Mouse (Mus musculus) MEL-GATA-1-ER (cell line): ENCODE measurements around the gene Khsrp.

ENCODE experiments used
- DNase-seq: peaks from one replicate; pipeline ENCODE4 v3.0.0-alpha.2; 2012; ENCODE audit warnings: low read depth; ENCODE audit errors: extremely low read depth

Gene Khsrp

GRCm38 (mm10) chr17:57030931-57031660 is at the start of gene Khsrp:
Gene Khsrp, minus strand, starts transcription at chr17:57031522.
- no peak for DNase-seq

DNA sequence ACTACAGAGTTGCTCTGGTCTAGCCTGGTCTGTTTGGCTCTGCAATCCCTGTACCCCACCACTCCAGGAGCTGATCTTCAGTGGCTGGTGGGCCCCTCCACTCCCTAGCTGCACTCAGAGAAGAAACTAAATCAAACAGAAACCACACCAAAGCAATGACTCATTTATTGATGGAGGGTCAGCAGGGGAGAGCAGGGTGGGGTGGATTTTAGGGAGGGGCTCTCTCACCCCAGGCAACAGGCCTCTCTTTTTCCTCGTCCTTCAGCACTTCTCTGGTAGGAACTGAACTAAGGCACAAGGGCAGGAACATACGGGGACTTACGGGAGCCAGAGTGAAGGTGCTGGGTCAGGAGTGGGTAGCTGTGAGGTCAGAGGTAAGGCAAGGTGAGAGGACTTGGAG is 48.6 kb upstream of the Khsrp start:
- DNase-seq = no peak

- peak; percentile 56 for DNase-seq
These were observed 47.0 kb upstream of the Khsrp start, which contains the start of gene Dennd1c for GRCm38 (mm10) chr17:57078336-57078735. Gene Dennd1c, minus strand, starts transcription at chr17:57078514.

GRCm38 (mm10) chr17:57076916-57077315 is 45.6 kb upstream of the Khsrp start:
- DNase-seq = no peak

- no peak for DNase-seq
These were observed 39.4 kb upstream of the Khsrp start for GRCm38 (mm10) chr17:57070699-57071098.

DNA sequence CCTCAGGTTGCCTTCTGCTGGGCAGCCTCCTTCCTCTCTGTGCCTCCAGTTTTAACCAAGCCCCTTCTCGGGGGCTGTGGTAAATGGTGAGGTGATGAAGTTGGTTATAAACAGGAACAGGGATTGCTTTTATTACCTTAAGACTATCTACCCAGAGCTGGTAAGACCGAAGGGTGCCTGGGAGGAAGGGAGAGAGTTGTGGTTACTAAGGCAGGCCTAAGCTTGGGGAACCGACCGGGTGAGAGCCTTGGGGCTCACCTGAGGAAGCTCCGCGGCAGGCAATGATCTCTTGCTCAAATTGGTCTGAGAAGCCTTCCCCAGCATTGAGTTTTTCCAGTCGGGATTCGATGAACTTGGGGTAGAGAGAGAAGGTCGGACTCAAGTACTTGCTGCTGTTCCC is 39.0 kb upstream of the Khsrp start:
- no peak for DNase-seq

- no peak for DNase-seq
These were observed 35.6 kb upstream of the Khsrp start for GRCm38 (mm10) chr17:57066908-57067307.

GRCm38 (mm10) chr17:57063031-57063430 is 31.7 kb upstream of the Khsrp start:
- no peak for DNase-seq

- no peak for DNase-seq
These were observed 31.2 kb upstream of the Khsrp start for GRCm38 (mm10) chr17:57062548-57062947.

DNA sequence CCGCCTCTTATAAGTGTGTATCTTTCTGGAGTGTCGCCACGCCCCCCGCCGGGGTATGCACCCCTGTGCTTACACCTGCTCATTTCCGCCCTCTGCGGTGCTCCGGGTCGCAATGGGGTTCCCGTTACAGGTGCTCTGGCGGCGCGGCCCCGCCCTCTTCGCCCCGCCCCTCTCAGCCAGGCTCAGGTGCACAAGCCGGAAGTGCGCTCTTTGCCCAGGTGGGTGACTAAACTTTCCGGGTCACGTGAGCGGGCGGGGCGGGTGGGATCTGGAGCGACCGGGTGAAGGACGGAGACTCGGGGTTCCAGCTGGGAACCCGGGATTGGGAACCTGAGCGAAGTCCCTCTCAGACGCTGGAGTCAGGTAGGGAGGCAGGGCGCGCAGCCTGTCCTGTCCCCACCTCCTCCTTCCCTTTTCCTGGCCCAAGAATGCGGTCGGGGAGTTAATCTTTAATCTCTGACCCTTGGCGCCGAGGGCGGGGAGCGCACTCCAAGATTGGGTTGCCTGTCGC is 30.7 kb upstream of the Khsrp start:
- DNase-seq = no peak

GRCm38 (mm10) chr17:57061069-57061468 is 29.7 kb upstream of the Khsrp start:
- DNase-seq = no peak

- DNase-seq = peak; percentile 90
These were observed 29.0 kb upstream of the Khsrp start for GRCm38 (mm10) chr17:57060231-57060801.

DNA sequence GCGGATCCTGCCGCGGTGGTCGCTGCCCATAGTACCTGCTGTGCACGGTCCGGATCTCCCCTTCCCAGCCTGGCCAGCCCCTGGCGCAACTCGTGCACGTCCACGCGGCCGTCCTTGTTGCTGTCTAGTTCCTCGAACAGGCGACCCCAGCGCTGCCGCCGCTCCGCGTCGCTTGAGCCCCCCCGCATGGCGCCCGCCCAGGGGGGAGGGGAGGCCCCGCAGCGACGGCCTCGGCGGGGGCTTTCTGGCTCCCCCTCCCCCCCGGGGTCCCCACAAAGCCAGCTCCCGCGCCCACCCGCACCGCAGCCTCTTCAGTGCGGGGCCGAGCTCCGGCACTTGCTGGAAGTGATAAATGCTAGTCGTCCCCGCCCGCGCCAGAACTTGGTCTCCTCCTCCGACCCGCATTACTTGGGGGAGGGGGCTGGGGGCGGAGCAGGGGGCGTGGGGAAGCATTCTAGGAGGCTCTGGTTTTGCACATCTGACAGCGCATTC is 28.2 kb upstream of the Khsrp start, which contains the start of gene Slc25a23:
Gene Slc25a23, minus strand, starts transcription at position 378 of the 492 bp plus-strand sequence.
- DNase-seq = no peak

GRCm38 (mm10) chr17:57058891-57059485 is 27.7 kb upstream of the Khsrp start, which contains the start of gene Crb3:
Gene Crb3, plus strand, starts transcription at chr17:57059105.
- no peak for DNase-seq

DNA sequence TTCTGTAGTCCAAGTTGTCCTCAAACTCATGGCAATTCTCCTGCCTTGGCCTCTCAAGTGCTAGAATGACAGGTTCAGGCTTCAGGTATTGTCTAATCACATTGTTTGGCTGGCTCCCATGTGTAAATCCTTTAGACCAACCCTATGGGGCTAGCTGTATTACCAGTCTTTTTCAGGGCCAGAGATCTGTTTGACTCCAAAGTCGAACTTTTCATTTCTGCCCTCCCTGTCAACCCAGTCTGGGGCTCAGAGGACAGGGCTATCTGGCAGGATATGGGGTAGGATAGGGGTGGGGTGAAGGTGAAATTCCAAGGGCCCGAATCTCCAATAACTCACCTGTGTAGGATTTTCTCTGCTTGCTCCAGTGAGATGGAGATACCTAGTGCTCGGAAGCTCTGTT is 24.9 kb upstream of the Khsrp start:
- DNase-seq = no peak

- peak; percentile 47 for DNase-seq
These were observed 20.4 kb upstream of the Khsrp start for GRCm38 (mm10) chr17:57051679-57052078.

GRCm38 (mm10) chr17:57048816-57049215 is 17.5 kb upstream of the Khsrp start:
- no peak for DNase-seq

GRCm38 (mm10) chr17:57047406-57047805 is 16.1 kb upstream of the Khsrp start:
- DNase-seq = no peak

- DNase-seq = no peak
These were observed 10.2 kb upstream of the Khsrp start, which contains the start of gene Slc25a41 for GRCm38 (mm10) chr17:57041554-57041953. Gene Slc25a41, minus strand, starts transcription at chr17:57041654.

DNA sequence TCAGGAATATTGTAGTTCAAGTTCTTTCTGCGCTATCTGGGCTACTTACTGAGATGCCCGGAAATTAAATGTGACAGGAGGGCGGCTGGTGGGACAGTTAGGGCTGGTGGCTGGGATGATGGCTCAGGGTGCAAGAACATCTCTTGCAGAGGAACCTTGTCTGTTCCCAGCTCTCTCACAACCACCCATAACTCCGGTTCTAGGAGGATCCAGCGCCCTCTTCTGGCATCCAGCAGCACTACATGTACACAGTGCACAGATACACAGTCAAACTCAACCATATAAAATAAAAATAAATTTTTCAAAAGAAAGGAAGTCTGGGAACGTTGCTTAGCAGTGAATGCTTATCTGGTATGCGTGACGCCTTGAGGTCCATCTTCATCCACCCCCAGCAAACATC is 7.7 kb upstream of the Khsrp start:
- no peak for DNase-seq

DNA sequence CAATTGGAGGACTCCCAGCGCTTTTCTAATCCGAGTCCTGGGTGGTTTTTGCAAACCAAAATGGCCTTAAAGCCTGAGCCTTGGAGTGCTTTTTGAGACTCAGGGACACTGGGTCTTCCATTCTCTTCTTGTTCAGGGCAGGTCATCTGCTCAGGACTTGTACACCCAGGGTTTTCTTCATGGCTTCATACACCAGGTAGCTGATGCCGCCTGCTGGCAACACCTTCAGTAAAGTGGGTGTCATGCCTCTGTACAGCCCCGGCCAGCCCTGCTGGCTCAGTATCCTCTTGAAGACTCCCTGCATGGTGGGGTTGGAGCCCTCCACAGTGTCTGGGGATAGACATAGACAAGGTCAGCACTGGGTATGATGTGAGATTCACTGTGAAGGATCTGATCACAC is 1.5 kb upstream of the Khsrp start:
- no peak for DNase-seq
